Mouse (Mus musculus) gastrocnemius, adult 2 months (tissue): ENCODE measurements around the gene Vax2. TPM values are rescaled to one million over a fixed set of nuclear protein-coding genes. Genes with fewer than 3 reads are reported as not detected.

Source experiments
- DNase-seq: peaks from one replicate; pipeline ENCODE4 v3.0.0; 2022
- H3K27ac ChIP-seq: fragments of 200-600 bp; 2 replicates; pipeline ENCODE4 v1.8.1; 2022; ENCODE audit warnings: mild to moderate bottlenecking
- H3K4me3 ChIP-seq: fragments of 200-600 bp; 2 replicates; pipeline ENCODE4 v1.8.1; 2022; ENCODE audit warnings: mild to moderate bottlenecking, moderate library complexity
- CTCF ChIP-seq: fragments of 200-600 bp; IDR thresholded peaks from 2 replicates; pipeline ENCODE4 v1.8.1; 2022; ENCODE audit warnings: antibody characterized with exemption, mild to moderate bottlenecking, moderate library complexity
- intact Hi-C: fragments of 180-260 bp; cut with DNase I; formaldehyde crosslinking; loops from one replicate; pipeline ENCODE4 v1.15.1; 2025
- total RNA-seq, 2 experiments: library from RNA; stranded (reverse); gene quantifications; 2 replicates each; pipeline ENCODE4 v1.2.3; 2021

The Vax2 gene
- total RNA-seq, 2 experiments from 2014 or later: not detected

DNA sequence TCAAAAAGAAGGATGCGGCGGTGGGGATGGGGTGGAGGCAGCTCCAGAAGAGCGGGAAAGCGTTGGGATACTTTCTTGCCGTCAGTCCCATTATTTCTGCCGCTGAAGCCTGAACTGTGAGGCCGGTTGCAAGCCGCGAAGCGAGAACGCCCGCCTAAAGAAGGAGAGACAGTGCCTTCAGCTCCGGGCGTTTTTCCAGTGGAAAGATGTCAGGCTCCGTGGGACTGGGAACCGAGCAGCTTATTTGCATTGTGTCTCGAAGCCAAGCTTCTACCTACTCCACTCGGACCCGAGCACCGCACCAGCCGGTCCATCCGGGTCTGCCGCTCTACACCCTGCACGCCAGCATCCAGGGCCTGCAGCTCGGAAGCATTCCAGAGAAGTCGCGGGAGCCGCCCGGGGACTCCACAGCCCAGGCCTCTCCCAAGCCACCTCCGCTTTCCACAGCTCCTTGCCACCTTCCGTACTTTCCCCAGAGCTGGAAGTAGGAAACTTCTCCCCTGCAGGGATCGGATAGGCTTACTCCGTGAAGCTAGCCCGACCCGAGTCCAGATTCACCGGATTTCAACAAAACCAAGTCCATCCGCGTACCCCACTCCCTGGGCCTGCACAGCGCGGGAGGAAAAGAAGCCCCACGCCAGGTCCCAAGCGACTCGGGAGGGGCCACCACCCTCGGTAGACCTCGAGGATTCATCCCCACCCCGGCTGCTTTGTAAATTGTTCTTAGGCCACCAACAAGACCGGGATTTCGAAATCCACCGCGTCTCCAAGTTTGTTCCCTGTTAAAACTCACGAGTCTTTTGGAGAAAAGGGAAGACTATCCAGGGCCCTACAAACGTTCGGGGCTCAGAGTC lies 8.7 kb upstream of the Vax2 start:
- Histone ChIP-seq H3K27ac (no peak overlapping the region), H3K4me3 (no peak overlapping the region)
- no peak for TF ChIP-seq CTCF
- DNase-seq: no peak
- intact Hi-C loops: no loop called here

- TF ChIP-seq CTCF: no peak
- no peak overlapping the region for H3K4me3 ChIP-seq
- no peak for DNase-seq
- intact Hi-C loops: no loop called here
- no peak overlapping the region for H3K27ac ChIP-seq
Measured at GRCm38 (mm10) chr6:83703000-83703721, 7.9 kb upstream of the Vax2 start.

DNA sequence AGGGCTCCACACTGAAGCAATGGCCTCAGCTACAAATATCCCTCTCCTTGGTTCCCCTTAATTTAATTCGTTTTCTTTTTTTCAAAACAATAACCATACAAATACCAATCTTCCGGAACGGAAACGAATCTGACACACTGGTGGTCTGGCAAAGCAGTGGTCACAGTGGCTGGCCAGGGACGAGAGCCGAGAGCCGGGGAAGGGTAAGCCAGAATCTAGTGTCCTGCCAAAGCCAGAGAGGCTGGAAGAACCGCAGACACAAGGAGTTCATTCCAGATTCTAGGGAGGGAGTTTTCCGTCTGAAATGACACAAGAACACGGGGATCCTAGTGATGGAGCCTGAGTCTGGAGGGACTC lies 7.4 kb upstream of the Vax2 start:
- no peak for TF ChIP-seq CTCF
- no peak overlapping the region for H3K4me3 ChIP-seq
- intact Hi-C loops: no loop called here
- DNase-seq: no peak
- no peak overlapping the region for H3K27ac ChIP-seq

- no peak for DNase-seq
- Histone ChIP-seq H3K4me3 (no peak overlapping the region), H3K27ac (no peak overlapping the region)
- no peak for TF ChIP-seq CTCF
- intact Hi-C loops: no loop called here
Measured at GRCm38 (mm10) chr6:83704294-83704693, 6.8 kb upstream of the Vax2 start.

- no peak for DNase-seq
- no peak overlapping the region for H3K4me3 ChIP-seq
- intact Hi-C loops: no loop called here
- no peak overlapping the region for H3K27ac ChIP-seq
- no peak for TF ChIP-seq CTCF
Measured at GRCm38 (mm10) chr6:83704701-83705100, 6.4 kb upstream of the Vax2 start.

- intact Hi-C loops: no loop called here
- TF ChIP-seq CTCF: no peak
- DNase-seq: no peak
- Histone ChIP-seq H3K27ac (no peak overlapping the region), H3K4me3 (no peak overlapping the region)
Measured at GRCm38 (mm10) chr6:83707738-83708510, 3.1 kb upstream of the Vax2 start.

GRCm38 (mm10) chr6:83710361-83711066 lies 550 bp upstream of the Vax2 start:
- no peak for TF ChIP-seq CTCF
- peak; percentile 27 for DNase-seq
- intact Hi-C loops: no loop called here
- peak overlapping the region; percentile 71 for H3K4me3 ChIP-seq
- H3K27ac ChIP-seq: no peak overlapping the region

- H3K27ac ChIP-seq: no peak overlapping the region
- intact Hi-C loops: no loop called here
- H3K4me3 ChIP-seq: peak overlapping the region; percentile 71
- DNase-seq: peak; percentile 27
- TF ChIP-seq CTCF: no peak
Measured at GRCm38 (mm10) chr6:83711725-83712475, 836 bp downstream of the Vax2 start.

DNA sequence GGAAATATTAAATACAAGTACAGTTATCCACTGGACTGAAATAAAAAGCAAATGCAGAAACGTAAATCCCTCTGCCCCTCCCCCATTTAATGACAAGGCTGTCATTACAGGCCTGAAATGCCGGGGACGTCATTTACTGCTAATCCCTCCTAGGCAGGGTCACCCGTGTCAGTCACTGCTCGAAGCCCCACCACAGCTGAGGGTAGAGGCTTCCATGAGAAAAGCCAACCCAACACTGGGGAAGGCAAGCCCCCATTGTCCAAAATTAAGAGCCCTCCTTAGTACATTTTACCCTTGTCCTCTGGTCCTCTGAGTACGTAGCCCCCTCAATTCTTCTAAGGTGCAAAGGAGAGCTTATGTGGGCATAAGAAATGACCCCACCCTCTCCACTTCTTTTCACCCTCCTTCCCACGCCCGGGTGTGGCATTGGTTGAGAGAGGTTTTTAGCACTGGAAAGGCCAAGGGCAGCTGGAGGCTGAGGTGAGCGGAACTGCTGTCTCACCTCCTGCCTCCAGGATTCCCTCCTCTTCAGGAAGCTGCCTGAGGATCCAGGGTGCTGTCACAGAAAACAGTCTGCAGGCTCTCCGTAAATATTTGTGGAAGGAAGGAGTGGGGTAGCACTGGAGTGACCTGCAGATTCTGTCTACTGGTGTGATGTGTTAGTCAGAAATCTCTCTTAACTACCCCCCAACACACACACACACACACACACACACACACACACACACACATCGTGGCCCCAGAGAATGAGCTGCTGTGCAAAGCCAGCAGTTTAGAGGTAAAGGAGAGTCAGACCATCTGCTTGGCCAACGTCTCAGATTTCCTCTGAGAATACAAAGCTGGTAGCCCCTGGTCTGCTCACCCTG lies 2.4 kb downstream of the Vax2 start:
- TF ChIP-seq CTCF: no peak
- Histone ChIP-seq H3K4me3 (no peak overlapping the region), H3K27ac (no peak overlapping the region)
- intact Hi-C loops: no loop called here
- no peak for DNase-seq

DNA sequence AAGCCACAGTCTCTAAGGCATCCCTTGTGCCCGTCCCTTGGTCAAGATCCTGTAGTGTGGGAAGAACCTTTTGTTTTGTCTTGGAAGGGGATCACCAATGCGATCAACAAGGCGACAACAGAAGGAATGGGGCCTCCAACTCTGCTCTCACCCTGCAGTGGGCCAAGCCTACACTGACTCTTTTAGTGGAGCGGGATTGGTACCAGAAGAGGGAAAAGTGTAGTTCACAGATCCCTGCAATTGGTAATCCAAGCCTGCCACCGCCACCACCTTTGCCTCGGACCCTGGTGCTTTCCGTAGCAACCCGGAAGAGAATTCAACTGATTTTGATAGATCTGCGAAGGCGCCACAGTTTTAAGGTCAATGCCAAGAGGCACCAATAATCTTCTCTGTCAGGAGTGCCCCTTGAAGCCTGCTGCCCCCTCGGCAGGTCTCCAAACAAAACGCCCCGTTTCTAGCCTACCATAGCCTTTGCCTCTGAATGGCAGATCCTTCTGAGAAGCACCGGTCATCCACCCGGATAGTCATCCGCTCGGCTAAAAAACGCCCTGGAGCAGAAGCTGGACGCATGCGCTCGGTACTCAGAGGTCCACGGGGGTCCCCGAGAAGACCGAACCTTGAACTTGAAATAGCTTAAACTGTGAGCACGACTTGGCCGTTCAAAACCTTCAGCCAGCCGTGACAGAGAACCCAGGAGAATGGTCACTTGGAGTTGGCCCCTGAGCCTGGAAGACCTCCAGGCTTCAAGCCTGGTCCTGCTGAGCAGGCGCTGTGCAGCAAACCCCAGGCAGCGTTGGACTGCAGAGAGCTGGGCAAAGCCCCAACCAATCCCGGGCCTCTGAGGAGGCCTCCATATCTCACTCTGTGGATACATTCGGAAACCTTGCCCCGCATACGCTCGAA lies 3.4 kb downstream of the Vax2 start:
- Histone ChIP-seq H3K4me3 (no peak overlapping the region), H3K27ac (no peak overlapping the region)
- TF ChIP-seq CTCF: no peak
- peak; percentile 33 for DNase-seq
- intact Hi-C loops: no loop called here
